Mouse (Mus musculus): ENCODE measurements around the gene Polr3h.

Gene Polr3h

GRCm38 (mm10) chr15:81846755-81847154 is 79.3 kb downstream of the Polr3h start:
- ATAC-seq (ENCODE audit: low TSS enrichment): no peak

GRCm38 (mm10) chr15:81845724-81846123 is 80.3 kb downstream of the Polr3h start:
- no peak for ATAC-seq (ENCODE audit: low TSS enrichment)

GRCm38 (mm10) chr15:81845033-81845625 is 80.9 kb downstream of the Polr3h start:
- ATAC-seq (ENCODE audit: low TSS enrichment): no peak

GRCm38 (mm10) chr15:81842275-81842674 is 83.8 kb downstream of the Polr3h start:
- ATAC-seq (ENCODE audit: low TSS enrichment): no peak

- no peak for ATAC-seq (ENCODE audit: low TSS enrichment)
These were observed 85.7 kb downstream of the Polr3h start for GRCm38 (mm10) chr15:81840306-81840705.

- ATAC-seq (ENCODE audit: low TSS enrichment): 0 out of 2 replicates have a peak, but pooled peaks have one; percentile 14
These were observed 86.4 kb downstream of the Polr3h start for GRCm38 (mm10) chr15:81839634-81840033.

- no peak for ATAC-seq (ENCODE audit: low TSS enrichment)
These were observed 87.3 kb downstream of the Polr3h start for GRCm38 (mm10) chr15:81838554-81839235.
